Mouse (Mus musculus): ENCODE data around the gene Greb1.

Greb1 gene

GRCm38 (mm10) chr12:16800259-16800958 is at the start of gene Greb1:
Greb1 (minus strand) TSS chr12:16800886.
- DNase-seq (ENCODE audit: low read depth, low spot score) = no peak

GRCm38 (mm10) chr12:16849821-16850220 is 49.1 kb upstream of the Greb1 start:
- no peak for DNase-seq (ENCODE audit: low read depth, low spot score)

GRCm38 (mm10) chr12:16848501-16848900 is 47.8 kb upstream of the Greb1 start:
- no peak for DNase-seq (ENCODE audit: low read depth, low spot score)

- no peak for DNase-seq (ENCODE audit: low read depth, low spot score)
Observed at GRCm38 (mm10) chr12:16847204-16847792, 46.6 kb upstream of the Greb1 start.

- DNase-seq (ENCODE audit: low read depth, low spot score) = peak; percentile 59
Observed at GRCm38 (mm10) chr12:16844623-16845592, 44.2 kb upstream of the Greb1 start.

GRCm38 (mm10) chr12:16840842-16841782 is 40.4 kb upstream of the Greb1 start:
- DNase-seq (ENCODE audit: low read depth, low spot score) = no peak

- no peak for DNase-seq (ENCODE audit: low read depth, low spot score)
Observed at GRCm38 (mm10) chr12:16837766-16838165, 37.1 kb upstream of the Greb1 start.

- peak; percentile 94 for DNase-seq (ENCODE audit: low read depth, low spot score)
Observed at GRCm38 (mm10) chr12:16836188-16836587, 35.5 kb upstream of the Greb1 start.

- no peak for DNase-seq (ENCODE audit: low read depth, low spot score)
Observed at GRCm38 (mm10) chr12:16834701-16835100, 34.0 kb upstream of the Greb1 start.

GRCm38 (mm10) chr12:16831071-16831470 is 30.4 kb upstream of the Greb1 start:
- no peak for DNase-seq (ENCODE audit: low read depth, low spot score)

- no peak for DNase-seq (ENCODE audit: low read depth, low spot score)
Observed at GRCm38 (mm10) chr12:16829785-16830184, 29.1 kb upstream of the Greb1 start.

- no peak for DNase-seq (ENCODE audit: low read depth, low spot score)
Observed at GRCm38 (mm10) chr12:16828505-16828904, 27.8 kb upstream of the Greb1 start.

- DNase-seq (ENCODE audit: low read depth, low spot score) = no peak
Observed at GRCm38 (mm10) chr12:16823701-16824100, 23.0 kb upstream of the Greb1 start.

GRCm38 (mm10) chr12:16822181-16822734 is 21.6 kb upstream of the Greb1 start:
- no peak for DNase-seq (ENCODE audit: low read depth, low spot score)

GRCm38 (mm10) chr12:16820761-16821160 is 20.1 kb upstream of the Greb1 start:
- DNase-seq (ENCODE audit: low read depth, low spot score) = no peak

GRCm38 (mm10) chr12:16818513-16818912 is 17.8 kb upstream of the Greb1 start:
- DNase-seq (ENCODE audit: low read depth, low spot score) = no peak

- no peak for DNase-seq (ENCODE audit: low read depth, low spot score)
Observed at GRCm38 (mm10) chr12:16817147-16817546, 16.5 kb upstream of the Greb1 start.

- DNase-seq (ENCODE audit: low read depth, low spot score) = no peak
Observed at GRCm38 (mm10) chr12:16811477-16811876, 10.8 kb upstream of the Greb1 start.

GRCm38 (mm10) chr12:16810525-16811431 is 10.1 kb upstream of the Greb1 start, which contains the start of gene E2f6:
E2f6 (plus strand) TSS chr12:16810963.
- DNase-seq (ENCODE audit: low read depth, low spot score) = no peak

GRCm38 (mm10) chr12:16808045-16808444 is 7.4 kb upstream of the Greb1 start:
- DNase-seq (ENCODE audit: low read depth, low spot score) = no peak

Data from telencephalon, adult 2 months (tissue).